Mouse (Mus musculus) retina, embryonic 14.5 days (tissue): ENCODE measurements around the gene Agbl4.

Source experiments
- DNase-seq: peaks from one replicate; pipeline ENCODE4 v3.0.0-alpha.2; 2015; ENCODE audit warnings: low spot score

Agbl4 gene

DNA sequence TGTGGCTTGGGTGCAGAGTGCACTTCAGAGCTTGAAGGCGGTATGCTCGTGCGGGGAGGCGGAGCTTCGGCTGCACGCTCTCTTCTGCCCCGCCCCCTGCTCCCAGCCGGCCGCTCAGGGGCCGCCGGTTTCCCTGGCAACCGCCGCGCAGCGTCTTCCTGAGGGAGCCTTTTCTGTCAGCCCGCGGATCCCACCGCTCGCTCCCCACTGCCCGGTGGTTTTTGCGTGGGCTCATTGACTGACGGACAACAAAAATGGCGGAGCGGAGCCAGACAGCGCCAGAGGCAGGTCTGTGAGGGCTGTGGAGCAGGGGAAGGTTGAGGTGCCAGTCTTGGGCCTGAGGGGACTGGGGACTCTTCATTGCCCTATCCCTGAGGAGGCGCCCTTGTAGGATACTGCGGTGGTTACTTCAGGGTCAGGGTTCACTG is at the start of gene Agbl4:
Gene Agbl4 (plus strand): TSS at position 44 of the 428 bp plus-strand sequence.
- peak; percentile 90 for DNase-seq

- no peak for DNase-seq
Observed at GRCm38 (mm10) chr4:110350856-110351177, 46.6 kb upstream of the Agbl4 start.

- DNase-seq: peak; percentile 89
Observed at GRCm38 (mm10) chr4:110351178-110352000, 46.1 kb upstream of the Agbl4 start, which contains the start of gene Elavl4. TSS of gene Elavl4 (minus strand) at chr4:110351909.

DNA sequence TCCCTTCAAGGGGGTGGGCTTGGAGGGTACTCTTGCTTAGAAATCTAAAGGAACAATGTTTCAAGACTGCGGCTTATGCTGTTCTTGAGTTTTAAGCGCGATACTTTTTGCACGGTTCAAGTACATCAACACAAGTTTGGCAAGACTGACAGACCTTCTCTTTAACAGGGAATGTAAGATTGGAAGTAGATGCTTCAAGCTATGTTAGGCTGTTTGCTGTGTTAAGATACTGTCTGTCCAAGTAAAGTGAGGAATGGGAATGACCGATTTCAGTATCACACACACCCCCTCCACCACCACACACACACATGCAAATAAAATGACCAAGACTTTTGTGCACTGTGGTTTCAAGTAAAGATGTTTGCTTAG is 45.5 kb upstream of the Agbl4 start:
- no peak for DNase-seq

- no peak for DNase-seq
Observed at GRCm38 (mm10) chr4:110360568-110360967, 36.9 kb upstream of the Agbl4 start.

- no peak for DNase-seq
Observed at GRCm38 (mm10) chr4:110396221-110396620, 1.2 kb upstream of the Agbl4 start.

GRCm38 (mm10) chr4:110420306-110420705 is 22.8 kb downstream of the Agbl4 start:
- DNase-seq: no peak

GRCm38 (mm10) chr4:110427653-110428052 is 30.2 kb downstream of the Agbl4 start:
- DNase-seq: no peak

GRCm38 (mm10) chr4:110494371-110494770 is 96.9 kb downstream of the Agbl4 start:
- DNase-seq: peak; percentile 5

GRCm38 (mm10) chr4:110529804-110530203 is 132.3 kb downstream of the Agbl4 start:
- no peak for DNase-seq

DNA sequence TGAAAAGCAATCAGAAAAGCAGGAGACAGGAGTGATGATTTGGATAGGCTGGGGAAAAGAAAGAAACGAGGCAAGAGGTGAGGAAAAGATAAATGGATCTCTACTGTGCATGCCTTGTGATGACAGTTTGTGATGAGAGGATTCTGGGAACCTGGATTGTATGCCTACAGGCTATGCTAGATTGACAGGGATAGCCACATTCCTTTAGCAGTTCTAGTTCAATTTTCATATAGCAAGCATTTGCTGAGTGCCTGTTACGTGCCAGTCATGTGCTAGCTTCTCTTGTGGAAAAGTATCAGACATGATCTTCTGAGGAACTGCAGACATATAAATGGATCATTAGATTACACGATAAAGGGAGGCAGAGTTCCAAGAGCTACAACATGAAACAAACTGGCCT is 151.8 kb downstream of the Agbl4 start:
- DNase-seq: no peak

DNA sequence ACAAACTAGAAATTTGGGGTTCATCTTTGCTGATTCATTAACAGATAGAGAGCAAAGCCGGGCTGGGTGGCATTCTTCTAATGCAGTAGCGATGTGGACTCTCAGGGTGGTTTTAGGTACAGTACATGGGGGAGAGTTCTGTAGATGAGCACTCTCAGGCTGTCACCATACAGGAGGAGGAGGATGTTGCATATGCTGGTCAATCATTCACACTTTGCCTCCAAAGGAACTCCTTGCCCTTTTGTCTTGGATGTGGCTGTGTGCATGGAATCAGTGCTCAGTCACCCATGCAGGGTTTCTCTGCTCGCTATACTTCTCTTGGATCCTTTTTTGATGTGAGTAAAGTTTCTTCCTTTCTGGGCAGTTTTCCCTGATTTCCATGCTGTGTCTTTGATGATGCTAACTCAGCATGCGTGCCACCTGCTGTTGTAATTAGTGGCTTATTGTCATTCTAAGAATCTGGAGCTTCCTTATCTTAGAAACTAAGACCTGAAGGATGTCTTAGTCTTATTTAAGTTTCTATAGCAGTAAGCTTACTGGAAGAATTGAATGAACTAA is 200.3 kb downstream of the Agbl4 start:
- no peak for DNase-seq

DNA sequence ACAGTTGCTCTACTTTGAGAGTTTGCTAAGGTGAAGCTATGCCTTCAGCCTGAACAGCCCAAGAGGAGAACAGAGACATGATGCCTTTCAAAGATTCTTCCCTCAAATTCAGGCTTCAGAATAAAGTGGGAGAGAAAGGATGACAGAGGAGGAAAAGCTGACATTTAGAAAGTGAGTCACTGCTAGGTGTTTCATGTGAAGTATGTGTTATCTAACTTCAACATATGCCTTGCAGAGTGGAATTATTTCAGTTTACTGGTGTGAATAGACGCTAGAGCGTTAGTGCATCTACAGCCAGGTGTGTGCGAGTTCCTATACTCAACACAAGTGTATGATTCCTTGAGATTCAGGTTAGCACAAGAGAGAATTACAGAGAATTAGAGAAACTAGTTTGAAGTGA is 244.0 kb downstream of the Agbl4 start:
- DNase-seq: no peak

- DNase-seq: no peak
Observed at GRCm38 (mm10) chr4:110662940-110663339, 265.5 kb downstream of the Agbl4 start.

DNA sequence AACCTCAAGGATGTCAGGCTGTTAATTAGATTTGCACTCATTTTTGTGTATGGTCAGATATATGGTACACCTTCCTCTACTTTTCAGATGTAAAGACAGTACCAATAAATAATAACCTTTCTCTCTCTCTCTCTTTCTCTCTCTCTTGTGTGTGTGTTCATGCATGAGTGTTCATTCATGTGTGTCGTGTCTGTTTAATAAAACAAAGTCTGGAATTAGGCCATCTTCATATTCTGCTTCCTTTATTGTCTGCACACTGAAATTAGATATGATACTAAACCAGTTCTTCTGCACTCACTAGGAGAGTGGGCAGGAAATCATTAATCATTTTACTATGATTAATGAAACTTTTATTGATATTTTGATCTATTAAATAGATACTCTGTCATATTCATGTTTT is 276.7 kb downstream of the Agbl4 start:
- DNase-seq: peak; percentile 63

GRCm38 (mm10) chr4:110735141-110735540 is 337.7 kb downstream of the Agbl4 start:
- no peak for DNase-seq

- no peak for DNase-seq
Observed at GRCm38 (mm10) chr4:110757941-110758340, 360.5 kb downstream of the Agbl4 start.

DNA sequence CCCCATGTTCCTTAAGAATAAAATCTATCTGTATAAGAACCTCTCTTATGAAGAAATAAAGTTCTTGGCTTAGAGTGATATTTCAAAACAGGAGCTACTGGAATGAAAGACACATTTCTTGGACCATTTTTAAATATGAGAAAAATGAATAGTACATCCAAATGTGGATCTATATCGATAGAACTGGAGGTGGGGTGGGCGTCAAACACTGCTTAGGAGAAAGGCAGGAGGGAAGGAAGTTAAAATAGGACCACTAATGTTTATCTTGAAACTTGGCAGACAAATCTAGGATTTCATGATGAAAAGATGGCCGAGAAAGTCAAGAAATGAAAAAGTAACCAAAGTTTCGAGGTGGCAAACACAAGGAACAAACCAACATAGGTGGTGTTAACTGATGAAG is 391.1 kb downstream of the Agbl4 start:
- DNase-seq: no peak

- DNase-seq: no peak
Observed at GRCm38 (mm10) chr4:110799902-110800301, 402.4 kb downstream of the Agbl4 start.

DNA sequence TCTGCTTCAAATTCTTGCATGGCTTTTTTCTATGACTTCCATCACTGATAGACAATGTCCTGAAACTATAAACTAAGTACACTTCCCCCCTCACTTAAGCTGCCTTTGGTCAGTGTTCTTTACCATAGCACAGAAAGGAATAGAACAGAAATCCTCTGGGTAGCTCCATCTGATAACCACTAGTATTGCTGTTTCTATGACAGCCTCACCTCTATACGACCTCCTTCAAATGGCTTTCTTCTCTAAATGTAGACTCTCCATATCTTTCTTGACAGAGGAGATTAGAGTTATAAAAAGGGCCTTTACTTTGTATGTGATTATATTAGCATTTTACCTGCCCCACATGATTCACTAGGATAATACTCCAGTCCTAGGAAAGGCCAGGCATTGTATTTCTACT is 413.5 kb downstream of the Agbl4 start:
- DNase-seq: no peak

- no peak for DNase-seq
Observed at GRCm38 (mm10) chr4:110832776-110833175, 435.3 kb downstream of the Agbl4 start.

- no peak for DNase-seq
Observed at GRCm38 (mm10) chr4:110879719-110880443, 482.4 kb downstream of the Agbl4 start.

GRCm38 (mm10) chr4:110916061-110916460 is 518.6 kb downstream of the Agbl4 start:
- DNase-seq: no peak
